Mouse (Mus musculus): ENCODE results near the gene Kdsr. TPM values are rescaled to one million over a fixed set of nuclear protein-coding genes. Genes with fewer than 3 reads are reported as not detected.

Kdsr gene
- 10 to 100 TPM; 26.5 to 40.4 TPM for total RNA-seq (2021)
- long read RNA-seq, experiment 1, full-length matches to known transcripts, result 13 of 15 reads
- long read RNA-seq, experiment 1, partial matches to known transcripts, result 1 of 15 reads
- long read RNA-seq, experiment 1, other reads (novel, unspliced or antisense), result 1 of 15 reads
- long read RNA-seq, experiment 2, full-length matches to known transcripts, result 64 of 77 reads
- long read RNA-seq, experiment 2, partial matches to known transcripts, result 3 of 77 reads
- long read RNA-seq, experiment 2, other reads (novel, unspliced or antisense), result 10 of 77 reads

GRCm38 (mm10) chr1:106759572-106760435 is at the start of gene Kdsr:
Kdsr (minus strand) TSS chr1:106759727.
- DNase-seq (ENCODE audit: low spot score in 2 of 2), result peak; percentile 93 to 94

- no peak for DNase-seq (ENCODE audit: low spot score in 2 of 2)
Observed at GRCm38 (mm10) chr1:106799931-106800330, 40.4 kb upstream of the Kdsr start.

- DNase-seq (ENCODE audit: low spot score in 2 of 2), result no peak
Observed at GRCm38 (mm10) chr1:106799406-106799805, 39.9 kb upstream of the Kdsr start.

GRCm38 (mm10) chr1:106796987-106797779 is 37.7 kb upstream of the Kdsr start:
- DNase-seq (ENCODE audit: low spot score in 2 of 2), result no peak

GRCm38 (mm10) chr1:106796542-106796924 is 37.0 kb upstream of the Kdsr start, which contains the start of gene Vps4b:
Vps4b (minus strand) TSS chr1:106796728.
- DNase-seq (ENCODE audit: low spot score in 2 of 2), result peak; percentile 85 to 87

- no peak for DNase-seq (ENCODE audit: low spot score in 2 of 2)
Observed at GRCm38 (mm10) chr1:106795634-106796541, 36.4 kb upstream of the Kdsr start.

- DNase-seq (ENCODE audit: low spot score in 2 of 2), result no peak
Observed at GRCm38 (mm10) chr1:106774896-106775295, 15.4 kb upstream of the Kdsr start.

- DNase-seq (ENCODE audit: low spot score in 2 of 2), result no peak
Observed at GRCm38 (mm10) chr1:106774092-106774491, 14.6 kb upstream of the Kdsr start.

GRCm38 (mm10) chr1:106768773-106769172 is 9.2 kb upstream of the Kdsr start:
- DNase-seq (ENCODE audit: low spot score in 2 of 2), result no peak

GRCm38 (mm10) chr1:106765771-106766170 is 6.2 kb upstream of the Kdsr start:
- DNase-seq (ENCODE audit: low spot score in 2 of 2), result no peak

- no peak for DNase-seq (ENCODE audit: low spot score in 2 of 2)
Observed at GRCm38 (mm10) chr1:106764846-106765245, 5.3 kb upstream of the Kdsr start.

- no peak for DNase-seq (ENCODE audit: low spot score in 2 of 2)
Observed at GRCm38 (mm10) chr1:106764281-106764680, 4.8 kb upstream of the Kdsr start.

- DNase-seq (ENCODE audit: low spot score in 2 of 2), result no peak
Observed at GRCm38 (mm10) chr1:106760750-106761149, 1.2 kb upstream of the Kdsr start.

- peak; percentile 36 to 59 for DNase-seq (ENCODE audit: low spot score in 2 of 2)
Observed at GRCm38 (mm10) chr1:106758734-106759571, 574 bp downstream of the Kdsr start.

- DNase-seq (ENCODE audit: low spot score in 2 of 2), result no peak
Observed at GRCm38 (mm10) chr1:106756633-106757032, 2.9 kb downstream of the Kdsr start.

- DNase-seq (ENCODE audit: low spot score in 2 of 2), result no peak
Observed at GRCm38 (mm10) chr1:106752013-106752412, 7.5 kb downstream of the Kdsr start.

- no peak for DNase-seq (ENCODE audit: low spot score in 2 of 2)
Observed at GRCm38 (mm10) chr1:106750656-106751055, 8.9 kb downstream of the Kdsr start.

- DNase-seq (ENCODE audit: low spot score in 2 of 2), result no peak
Observed at GRCm38 (mm10) chr1:106748555-106749315, 10.8 kb downstream of the Kdsr start.

GRCm38 (mm10) chr1:106742980-106743379 is 16.5 kb downstream of the Kdsr start:
- DNase-seq (ENCODE audit: low spot score in 2 of 2), result no peak
